Mouse (Mus musculus) forebrain, embryonic 16.5 days (tissue): ENCODE measurements around the gene Ap3d1. TPM values are rescaled to one million over a fixed set of nuclear protein-coding genes. Genes with fewer than 3 reads are reported as not detected.
A peak's percentile ranks its signal among the peaks of the same experiment; 100 is the strongest.

Experiments
- ATAC-seq: fragments of 200-750 bp; cut with Nextera tagmentation; 2 replicates; pipeline ENCODE4 v1.8.0; 2017; ENCODE audit warnings: mild to moderate bottlenecking, moderate library complexity
- H3K27ac ChIP-seq: fragments of 300-500 bp; sonication (generic); 2 replicates; pipeline ENCODE4 v1.5.1; 2014; ENCODE audit warnings: low read length, control low read depth
- H3K27me3 ChIP-seq: fragments of 300-500 bp; sonication (generic); replicated peaks from 2 replicates; pipeline ENCODE4 v1.6.1; 2014; ENCODE audit warnings: low read length; ENCODE audit not compliant: control insufficient read depth, insufficient read depth
- H3K36me3 ChIP-seq: fragments of 300-500 bp; sonication (generic); 2 replicates; pipeline ENCODE4 v1.6.1; 2014; ENCODE audit not compliant: control insufficient read depth, insufficient read depth
- H3K4me1 ChIP-seq: fragments of 300-500 bp; sonication (generic); replicated peaks from 2 replicates; pipeline ENCODE4 v1.6.1; 2014; ENCODE audit warnings: low read length; ENCODE audit not compliant: control insufficient read depth, insufficient read depth
- H3K4me2 ChIP-seq: fragments of 300-500 bp; sonication (generic); 2 replicates; pipeline ENCODE4 v1.6.1; 2014; ENCODE audit warnings: mild to moderate bottlenecking, low read length, control low read depth
- H3K4me3 ChIP-seq: fragments of 300-500 bp; sonication (generic); replicated peaks from 2 replicates; pipeline ENCODE4 v1.5.1; 2014; ENCODE audit warnings: mild to moderate bottlenecking, low read length, control low read depth
- H3K9ac ChIP-seq: fragments of 300-500 bp; sonication (generic); replicated peaks from 2 replicates; pipeline ENCODE4 v1.6.1; 2014; ENCODE audit warnings: low read depth, low read length, control low read depth
- H3K9me3 ChIP-seq: fragments of 300-500 bp; sonication (generic); 2 replicates; pipeline ENCODE4 v1.6.1; 2016; ENCODE audit warnings: low read length; ENCODE audit not compliant: control insufficient read depth
- WGBS: fragments of 180-500 bp; shearing (Covaris S2); extraction: QIAGEN DNeasy Blood & Tissue Kit; methylation state at CpG from one replicate; pipeline ENCODE4 v1.1.7; 2014; 5-methylcytosine and 5-hydroxymethylcytosine counted together
- polyA plus RNA-seq: library from polyadenylated mRNA; unstranded; fragments of >200 nt; fragmentation: Nextera tagmentation; extraction: Ambion mirVana; gene quantifications from 2 replicates; pipeline ENCODE4 v1.2.1, GENCODE M21; 2015

Gene Ap3d1
- polyA plus RNA-seq, 1 experiment from 2014 or later, result 102 TPM

DNA sequence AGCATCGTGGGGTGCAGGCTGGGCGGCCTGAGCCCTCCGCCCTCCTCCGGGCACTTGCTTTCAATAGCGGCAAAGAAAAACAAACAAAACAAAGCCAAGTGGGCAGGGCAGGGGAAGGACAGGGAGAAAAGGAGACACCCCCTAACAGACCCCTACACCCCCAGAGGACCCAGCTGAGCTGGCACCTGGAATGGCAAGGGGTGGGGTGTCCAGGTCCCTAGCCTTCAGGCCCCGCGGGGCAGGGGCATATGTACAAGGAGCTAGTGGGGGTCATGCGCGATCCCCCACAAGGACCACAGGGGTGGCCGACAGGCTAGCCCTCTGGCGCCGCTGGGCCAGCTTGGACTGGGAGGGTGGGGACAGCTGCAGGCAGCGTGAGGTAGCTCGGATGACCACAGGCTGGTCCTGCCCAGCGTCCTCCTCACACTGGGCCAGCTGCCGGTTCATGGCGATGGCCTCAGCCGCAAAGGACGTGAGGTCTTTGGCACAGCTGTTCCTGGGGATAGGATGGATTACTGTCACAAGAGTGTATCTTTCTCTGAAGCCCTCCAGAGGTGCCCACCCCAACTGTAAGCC, 75.1 kb downstream of the Ap3d1 start:
- Histone ChIP-seq H3K4me1 (0 out of 2 replicates have a peak, but pooled peaks cover 6% of the 10 kb centered on the region), H3K27me3 (no peaks in the 10 kb centered on the region), H3K27ac (no peak overlapping the region), H3K9ac (no peak overlapping the region), H3K9me3 (no peaks in the 10 kb centered on the region), H3K4me3 (no peak overlapping the region), H3K4me2 (no peak overlapping the region), H3K36me3 (peaks cover 36% of the 10 kb centered on the region)
- 85% methylated on average over 16 of the region's 19 CpGs for WGBS
- no peak for ATAC-seq

DNA sequence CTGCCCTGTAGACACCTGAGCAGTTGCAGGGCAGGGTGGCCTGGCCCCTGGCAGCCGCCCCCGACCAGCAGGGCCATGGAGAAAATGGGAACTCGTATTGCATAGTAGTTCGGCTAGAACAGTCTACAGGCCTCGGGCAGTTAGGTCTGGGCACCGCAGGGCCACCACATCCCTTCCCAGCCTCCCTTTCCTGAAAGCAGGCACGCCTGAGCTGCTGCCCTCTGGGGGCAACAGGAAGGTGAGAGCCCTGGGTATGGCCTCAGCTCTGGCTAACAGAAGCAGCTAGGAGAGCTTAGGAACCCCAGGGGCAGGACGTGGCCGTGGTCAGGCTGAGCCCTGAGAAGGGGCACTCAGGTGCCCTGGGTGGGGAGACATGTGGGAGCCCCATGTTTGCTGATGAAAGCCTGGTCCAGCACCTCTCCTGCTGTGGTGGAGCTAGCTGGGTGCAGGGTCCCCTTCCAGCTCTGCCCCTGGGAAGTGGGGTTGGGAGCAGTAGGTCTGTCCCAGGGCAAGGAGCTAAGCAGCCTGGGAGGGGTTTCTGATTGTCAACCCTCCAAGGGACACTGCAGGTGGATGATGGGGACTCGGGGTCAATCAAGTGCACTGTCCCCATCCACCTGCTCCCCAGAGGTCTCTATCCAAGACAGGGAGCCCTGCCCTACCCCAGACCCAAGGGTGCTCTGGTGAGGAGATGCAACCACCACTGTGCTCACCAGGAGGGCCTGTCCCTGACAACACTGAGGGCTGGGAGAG, 75.9 kb downstream of the Ap3d1 start:
- 87% methylated on average over 9 of the region's 10 CpGs for WGBS
- peaks cover 34% of the 10 kb centered on the region for H3K36me3 ChIP-seq

GRCm38 (mm10) chr10:80665459-80665858, 76.6 kb downstream of the Ap3d1 start:
- Histone ChIP-seq H3K27ac (no peak overlapping the region), H3K4me3 (no peak overlapping the region), H3K36me3 (peaks cover 34% of the 10 kb centered on the region), H3K4me2 (no peak overlapping the region), H3K9ac (no peak overlapping the region), H3K27me3 (no peaks in the 10 kb centered on the region), H3K9me3 (no peaks in the 10 kb centered on the region), H3K4me1 (0 out of 2 replicates have a peak, but pooled peaks cover 4% of the 10 kb centered on the region)
- 64% methylated on average over 4 of the region's 4 CpGs for WGBS
- no peak for ATAC-seq

More for the DNA sequence above, 75.9 kb downstream of the Ap3d1 start:
- no peaks in the 10 kb centered on the region for H3K27me3 ChIP-seq
- no peak overlapping the region for H3K9ac ChIP-seq
- no peak for ATAC-seq
- H3K27ac ChIP-seq, result no peak overlapping the region
- 0 out of 2 replicates have a peak, but pooled peaks cover 4% of the 10 kb centered on the region for H3K4me1 ChIP-seq
- no peak overlapping the region for H3K4me3 ChIP-seq
- no peaks in the 10 kb centered on the region for H3K9me3 ChIP-seq
- H3K4me2 ChIP-seq, result no peak overlapping the region

DNA sequence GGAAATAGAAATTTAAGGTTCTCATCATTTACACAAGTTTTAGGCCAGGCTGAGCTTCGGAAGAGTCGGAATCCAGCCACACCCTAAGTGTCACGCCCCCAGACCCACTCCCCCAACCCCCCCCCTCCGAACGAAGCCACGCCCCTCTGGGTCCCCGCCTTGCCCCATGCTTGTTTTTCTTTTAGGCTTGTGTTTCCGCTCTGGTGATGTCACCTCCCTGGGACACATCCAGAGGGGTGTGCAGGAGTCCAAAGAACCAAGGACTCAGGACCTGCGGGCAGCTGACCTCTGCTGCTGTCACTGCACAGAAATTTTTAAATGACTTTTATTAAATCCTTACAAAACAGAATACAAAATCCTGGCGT, 77.1 kb downstream of the Ap3d1 start:
- Histone ChIP-seq H3K4me2 (no peak overlapping the region), H3K36me3 (peaks cover 34% of the 10 kb centered on the region), H3K27me3 (no peaks in the 10 kb centered on the region), H3K4me3 (no peak overlapping the region), H3K9ac (no peak overlapping the region), H3K9me3 (no peaks in the 10 kb centered on the region), H3K4me1 (0 out of 2 replicates have a peak, but pooled peaks cover 4% of the 10 kb centered on the region), H3K27ac (no peak overlapping the region)
- no peak for ATAC-seq
- 23% methylated on average over 10 of the region's 10 CpGs for WGBS

DNA sequence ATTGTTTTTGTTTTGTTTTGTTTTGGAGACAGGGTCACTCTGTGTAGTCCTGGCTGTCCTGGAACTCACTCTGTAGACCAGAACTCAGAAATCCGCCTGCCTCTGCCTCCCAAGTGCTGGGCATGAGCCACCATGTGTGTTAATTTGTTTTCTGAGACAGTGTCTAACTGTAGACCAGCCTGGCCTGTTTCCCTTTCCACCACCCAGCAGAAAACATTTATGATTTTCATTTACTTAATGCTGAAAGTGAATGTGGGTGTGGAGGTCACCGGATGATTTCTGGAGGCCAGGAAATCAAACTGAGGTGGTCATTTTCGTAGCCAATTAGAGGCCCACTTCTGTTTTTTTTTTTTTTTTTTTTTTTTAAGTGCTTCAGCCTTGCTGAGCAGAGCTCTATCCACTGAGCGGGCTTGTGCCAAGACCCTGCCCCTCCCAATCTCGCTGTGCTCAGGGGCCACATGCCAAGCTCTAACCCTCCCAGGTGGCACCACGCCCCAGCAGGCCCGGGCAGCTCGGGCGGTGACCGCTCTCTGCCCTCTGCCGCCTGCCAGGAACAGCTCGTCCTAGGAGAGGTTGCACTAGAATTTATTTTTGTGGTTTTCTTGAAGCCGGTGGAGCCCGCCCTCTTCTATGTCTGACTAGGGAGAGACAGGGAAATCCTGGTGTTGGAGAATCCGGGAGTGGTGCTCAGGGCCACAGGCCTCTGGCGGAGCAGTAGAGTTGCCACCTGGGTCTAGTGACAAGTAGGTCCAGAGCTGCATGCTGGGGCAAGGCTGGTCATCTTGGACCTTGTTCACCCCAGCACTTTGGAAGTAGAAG, 77.7 kb downstream of the Ap3d1 start:
- Histone ChIP-seq H3K4me3 (no peak overlapping the region), H3K27ac (no peak overlapping the region), H3K4me1 (0 out of 2 replicates have a peak, but pooled peaks cover 4% of the 10 kb centered on the region), H3K9ac (no peak overlapping the region), H3K4me2 (no peak overlapping the region), H3K9me3 (no peaks in the 10 kb centered on the region), H3K27me3 (no peaks in the 10 kb centered on the region), H3K36me3 (peaks cover 32% of the 10 kb centered on the region)
- ATAC-seq, result 0 out of 2 replicates have a peak, but pooled peaks have one; percentile 31
- WGBS, result 49% methylated on average over 16 of the region's 16 CpGs

DNA sequence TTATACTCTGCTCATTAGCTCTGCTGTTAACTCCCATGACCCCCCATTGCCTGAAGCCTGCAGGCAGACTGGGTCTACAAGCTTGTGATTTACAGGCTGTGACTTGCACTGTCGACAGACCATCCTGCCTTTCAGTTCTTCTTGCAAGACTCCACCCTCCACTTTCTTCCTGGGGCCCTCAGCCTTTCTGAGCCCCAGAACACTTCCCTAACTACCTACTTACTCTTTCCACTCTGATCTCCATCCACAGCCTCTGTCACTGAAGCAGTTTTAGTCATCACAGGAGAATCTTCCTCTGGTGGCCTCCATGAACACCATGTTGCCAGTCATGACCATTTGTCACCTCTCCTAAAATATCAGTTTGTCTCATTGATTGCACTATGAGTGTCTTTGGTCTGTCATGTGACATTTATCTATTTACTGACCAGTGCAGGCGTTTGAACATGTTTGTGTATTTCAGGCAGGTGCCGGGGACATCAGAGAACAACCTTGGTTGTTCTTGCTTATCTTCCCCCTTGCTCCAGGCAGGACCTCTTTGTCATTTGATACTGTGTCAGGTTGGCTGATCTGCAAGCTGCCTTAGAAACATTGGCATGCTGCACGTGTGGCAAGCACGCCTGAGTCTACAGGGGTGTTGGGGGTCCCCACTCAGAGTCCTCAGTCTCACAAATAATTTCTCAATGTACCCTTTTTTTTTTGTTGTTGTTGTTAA, 78.4 kb downstream of the Ap3d1 start:
- peaks cover 9% of the 10 kb centered on the region; the same call in 1 of the 2 replicates for H3K4me1 ChIP-seq
- H3K36me3 ChIP-seq, result peaks cover 24% of the 10 kb centered on the region
- no peaks in the 10 kb centered on the region for H3K27me3 ChIP-seq
- H3K9ac ChIP-seq, result no peak overlapping the region
- no peak overlapping the region for H3K4me3 ChIP-seq
- 62% methylated on average over 5 of the region's 5 CpGs for WGBS
- no peak overlapping the region for H3K4me2 ChIP-seq
- no peak for ATAC-seq
- no peak overlapping the region for H3K27ac ChIP-seq
- no peaks in the 10 kb centered on the region for H3K9me3 ChIP-seq

GRCm38 (mm10) chr10:80661149-80661548, 80.9 kb downstream of the Ap3d1 start:
- WGBS, result 36% methylated on average over 5 of the region's 5 CpGs

DNA sequence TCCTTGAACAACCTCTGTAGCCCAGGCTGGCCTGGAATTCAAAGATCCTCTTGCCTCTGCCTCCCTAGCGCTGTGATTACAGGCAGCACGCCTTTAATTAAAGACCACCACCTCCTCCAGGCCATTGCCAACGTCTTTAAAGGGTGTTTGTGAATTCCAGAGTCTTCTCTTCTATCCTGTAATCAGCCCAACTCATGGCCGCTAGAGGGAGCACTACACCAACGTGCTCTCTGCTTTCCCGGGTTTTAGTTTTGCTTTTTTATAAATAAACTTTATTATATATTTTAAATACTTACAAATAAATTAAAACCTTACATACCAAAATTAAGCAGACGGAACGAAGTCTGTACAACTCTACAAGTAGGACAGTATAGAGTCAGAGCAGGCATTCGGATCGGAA, 82.9 kb downstream of the Ap3d1 start:
- H3K9ac ChIP-seq, result no peak overlapping the region
- peak overlapping the region; percentile 21; the same call in 1 of the 2 replicates for H3K27ac ChIP-seq
- peak overlapping the region; percentile 36 for H3K4me3 ChIP-seq
- no peak for ATAC-seq
- 5% methylated on average over 10 of the region's 10 CpGs for WGBS
- H3K27me3 ChIP-seq, result no peaks in the 10 kb centered on the region
- H3K4me2 ChIP-seq, result peak overlapping the region; percentile 50
- no peaks in the 10 kb centered on the region for H3K9me3 ChIP-seq
- H3K4me1 ChIP-seq, result peaks cover 22% of the 10 kb centered on the region
- H3K36me3 ChIP-seq, result no peaks in the 10 kb centered on the region

More at GRCm38 (mm10) chr10:80661149-80661548, 80.9 kb downstream of the Ap3d1 start:
- Histone ChIP-seq H3K36me3 (peaks cover under 1% of the 10 kb centered on the region; the same call in 1 of the 2 replicates), H3K4me3 (no peak overlapping the region), H3K4me2 (no peak overlapping the region), H3K4me1 (peaks cover 11% of the 10 kb centered on the region; the same call in 1 of the 2 replicates), H3K27ac (no peak overlapping the region), H3K9me3 (no peaks in the 10 kb centered on the region), H3K27me3 (no peaks in the 10 kb centered on the region), H3K9ac (no peak overlapping the region)
- no peak for ATAC-seq
